Mouse (Mus musculus): ENCODE results near the gene Ppih. TPM values are rescaled to one million over a fixed set of nuclear protein-coding genes. Genes with fewer than 3 reads are reported as not detected.

The Ppih gene
- total and polyA plus RNA-seq, 3 experiments, result 140 to 246 (median 199) TPM

- Histone ChIP-seq H3K9me3 (replicated peaks; ENCODE audit: insufficient read depth, low read length) (no peaks in the 10 kb centered on the region), H3K27me3 (ENCODE audit: control insufficient read depth in 1 of 2, insufficient read depth in 2 of 2, low read length in 2 of 2) (no peaks in the 10 kb centered on the region), H3K4me3 (ENCODE audit: control insufficient read depth in 1 of 2, insufficient read depth in 1 of 2, low read depth in 2 of 2, low read length in 2 of 2) (no peak overlapping the region), H3K36me3 (ENCODE audit: control insufficient read depth in 1 of 2, insufficient read depth in 2 of 2, low read length in 2 of 2) (peaks cover 16 to 25% of the 10 kb centered on the region in 2 experiments), H3K4me1 (ENCODE audit: control insufficient read depth in 1 of 2, insufficient read depth in 2 of 2, low read length in 2 of 2) (no peaks in the 10 kb centered on the region), H3K79me2 (ENCODE audit: control insufficient read depth, insufficient read depth, low read length, poor library complexity) (no peaks in the 10 kb centered on the region), H3K9ac (ENCODE audit: control insufficient read depth, low read depth, low read length, poor library complexity, severe bottlenecking) (no peak overlapping the region), H3K27ac (ENCODE audit: control insufficient read depth, low read depth, low read length) (no peak overlapping the region)
- TF ChIP-seq CHD2 (IDR thresholded peaks at IDR 0.05; ENCODE audit: low read length), result no peak
- TF ChIP-seq USF2 (IDR thresholded peaks at IDR 0.05; ENCODE audit: borderline replicate concordance in 1 of 2, insufficient read depth in 1 of 2, low read depth in 1 of 2, low read length in 2 of 2), result no peak
- TF ChIP-seq NELFE (IDR thresholded peaks at IDR 0.05; ENCODE audit: low read depth, low read length), result no peak
- no peak for TF ChIP-seq MYC (IDR thresholded peaks at IDR 0.05; ENCODE audit: low read depth, low read length)
- no peak for TF ChIP-seq TBP (IDR thresholded peaks at IDR 0.05; ENCODE audit: low read depth, low read length)
- TF ChIP-seq TAL1 (IDR thresholded peaks at IDR 0.05; ENCODE audit: low read length), result no peak
- no peak for TF ChIP-seq SMC3 (IDR thresholded peaks at IDR 0.05; ENCODE audit: low read depth, low read length)
- no peak for TF ChIP-seq SIN3A (IDR thresholded peaks at IDR 0.05; ENCODE audit: low read length)
- no peak for TF ChIP-seq NRF1 (IDR thresholded peaks at IDR 0.05; ENCODE audit: insufficient read depth, low read depth, low read length, poor library complexity, severe bottlenecking)
- TF ChIP-seq POLR2AphosphoS5 (IDR thresholded peaks at IDR 0.05; ENCODE audit: borderline replicate concordance, low read depth, low read length), result no peak
- TF ChIP-seq BHLHE40 (IDR thresholded peaks at IDR 0.05; ENCODE audit: borderline replicate concordance, low read depth, low read length), result no peak
- TF ChIP-seq MYB (IDR thresholded peaks at IDR 0.05; ENCODE audit: low read depth, low read length), result no peak
- TF ChIP-seq E2F4 (IDR thresholded peaks at IDR 0.05; ENCODE audit: borderline replicate concordance, low read depth, low read length), result no peak
- no peak for TF ChIP-seq ZKSCAN1 (IDR thresholded peaks at IDR 0.05; ENCODE audit: low read depth, low read length)
- no peak for TF ChIP-seq KAT2A (conservative IDR thresholded peaks at IDR 0.05; ENCODE audit: low read depth, low read length)
- peak; percentile 42 for DNase-seq (ENCODE audit: low read depth, low spot score)
Measured at GRCm38 (mm10) chr4:119274627-119275026, 45.7 kb downstream of the Ppih start.

GRCm38 (mm10) chr4:119266606-119267005 lies 53.7 kb downstream of the Ppih start:
- H3K9me3 ChIP-seq (replicated peaks; ENCODE audit: insufficient read depth, low read length), result no peaks in the 10 kb centered on the region
- no peak overlapping the region for H3K9ac ChIP-seq (ENCODE audit: control insufficient read depth, low read depth, low read length, poor library complexity, severe bottlenecking)
- no peaks in the 10 kb centered on the region for H3K27me3 ChIP-seq (ENCODE audit: control insufficient read depth in 1 of 2, insufficient read depth in 2 of 2, low read length in 2 of 2)
- no peak overlapping the region for H3K4me3 ChIP-seq (ENCODE audit: control insufficient read depth in 1 of 2, insufficient read depth in 1 of 2, low read depth in 2 of 2, low read length in 2 of 2)
- no peaks in the 10 kb centered on the region for H3K79me2 ChIP-seq (ENCODE audit: control insufficient read depth, insufficient read depth, low read length, poor library complexity)
- no peak for DNase-seq (ENCODE audit: low read depth, low spot score)
- peaks cover 0 to 1% of the 10 kb centered on the region in 2 experiments; a peak in 1 of 4 replicates for H3K36me3 ChIP-seq (ENCODE audit: control insufficient read depth in 1 of 2, insufficient read depth in 2 of 2, low read length in 2 of 2)
- H3K27ac ChIP-seq (ENCODE audit: control insufficient read depth, low read depth, low read length), result no peak overlapping the region
- no peak for TF ChIP-seq NELFE (IDR thresholded peaks at IDR 0.05; ENCODE audit: low read depth, low read length)
- TF ChIP-seq TBP (IDR thresholded peaks at IDR 0.05; ENCODE audit: low read depth, low read length), result peak; percentile 77
- H3K4me1 ChIP-seq (ENCODE audit: control insufficient read depth in 1 of 2, insufficient read depth in 2 of 2, low read length in 2 of 2), result no peaks in the 10 kb centered on the region
